Mouse (Mus musculus) embryonic facial prominence, embryonic 11.5 days (tissue): ENCODE results near the gene Olfm3. TPM values are rescaled to one million over a fixed set of nuclear protein-coding genes. Genes with fewer than 3 reads are reported as not detected.
A peak's percentile ranks its signal among the peaks of the same experiment; 100 is the strongest.

Source experiments
- ATAC-seq: fragments of 200-750 bp; cut with Nextera tagmentation; replicated peaks from 2 replicates; pipeline ENCODE4 v1.8.0; 2017; ENCODE audit warnings: low read depth; ENCODE audit not compliant: insufficient number of reproducible peaks, low FRiP score, low TSS enrichment
- DNase-seq: peaks from one replicate; pipeline ENCODE4 v3.0.0-alpha.2; 2015; ENCODE audit warnings: low spot score
- H3K27ac ChIP-seq: fragments of 300-500 bp; sonication (generic); replicated peaks from 2 replicates; pipeline ENCODE4 v1.5.1; 2014; ENCODE audit warnings: mild to moderate bottlenecking, low read depth, low read length, control low read depth
- H3K27me3 ChIP-seq: fragments of 300-500 bp; sonication (generic); 2 replicates; pipeline ENCODE4 v1.6.1; 2014; ENCODE audit warnings: mild to moderate bottlenecking, low read length, moderate library complexity, mixed read lengths; ENCODE audit not compliant: control insufficient read depth, insufficient read depth
- H3K36me3 ChIP-seq: fragments of 300-500 bp; sonication (generic); replicated peaks from 2 replicates; pipeline ENCODE4 v1.6.1; 2014; ENCODE audit warnings: low read depth, mild to moderate bottlenecking, low read length, moderate library complexity, mixed read lengths; ENCODE audit not compliant: control insufficient read depth, insufficient read depth
- H3K4me1 ChIP-seq: fragments of 300-500 bp; sonication (generic); 2 replicates; pipeline ENCODE4 v1.6.1; 2014; ENCODE audit warnings: low read length, mixed read lengths; ENCODE audit not compliant: control insufficient read depth, insufficient read depth
- H3K4me2 ChIP-seq: fragments of 300-500 bp; sonication (generic); 2 replicates; pipeline ENCODE4 v1.6.1; 2014; ENCODE audit warnings: low read depth, mild to moderate bottlenecking, control low read depth, low read length, moderate library complexity
- H3K4me3 ChIP-seq: fragments of 300-500 bp; sonication (generic); 2 replicates; pipeline ENCODE4 v1.5.1; 2014; ENCODE audit warnings: low read depth, low read length, control low read depth
- H3K9ac ChIP-seq: fragments of 300-500 bp; sonication (generic); replicated peaks from 2 replicates; pipeline ENCODE4 v1.6.1; 2014; ENCODE audit warnings: mild to moderate bottlenecking, control low read depth, low read length
- H3K9me3 ChIP-seq: fragments of 300-500 bp; sonication (generic); replicated peaks from 2 replicates; pipeline ENCODE4 v1.6.1; 2016; ENCODE audit warnings: mild to moderate bottlenecking, low read length, inconsistent platforms, mixed read lengths; ENCODE audit not compliant: control insufficient read depth
- WGBS: fragments of 180-500 bp; shearing (Covaris S2); extraction: QIAGEN DNeasy Blood & Tissue Kit; methylation state at CpG from one replicate; pipeline ENCODE4 v1.1.7; 2014; 5-methylcytosine and 5-hydroxymethylcytosine counted together
- polyA plus RNA-seq: library from polyadenylated mRNA; unstranded; fragments of >200 nt; fragmentation: Nextera tagmentation; extraction: Ambion mirVana; gene quantifications from 2 replicates; pipeline ENCODE4 v1.2.1, GENCODE M21; 2014

The Olfm3 gene
- polyA plus RNA-seq, 1 experiment from 2014 or later, result 0.50 TPM

DNA sequence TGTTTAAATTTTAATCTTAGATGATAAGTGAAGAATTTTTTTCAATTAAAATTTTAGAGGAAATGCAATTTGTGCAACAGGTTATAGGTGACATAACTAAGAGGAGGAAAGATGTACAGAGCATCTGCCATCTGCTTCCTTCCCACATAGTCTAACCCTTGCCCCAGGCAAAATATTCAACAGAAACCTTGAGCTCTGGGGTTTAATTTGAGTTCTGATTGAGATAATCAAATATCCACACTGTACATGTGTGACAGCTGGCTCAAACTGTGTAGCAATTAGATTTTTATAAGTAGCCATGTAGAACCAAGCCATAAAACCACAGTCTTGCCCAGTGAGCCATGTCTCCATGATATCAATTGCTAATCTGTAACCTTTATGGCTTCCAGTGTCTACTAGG, 179.1 kb downstream of the Olfm3 start:
- H3K36me3 ChIP-seq, result no peaks in the 10 kb centered on the region
- no peaks in the 10 kb centered on the region for H3K9me3 ChIP-seq
- H3K27me3 ChIP-seq, result no peaks in the 10 kb centered on the region
- H3K4me1 ChIP-seq, result no peaks in the 10 kb centered on the region
- no peak for DNase-seq
- no peak for ATAC-seq
- H3K9ac ChIP-seq, result no peak overlapping the region
- no peak overlapping the region for H3K27ac ChIP-seq
- H3K4me2 ChIP-seq, result no peak overlapping the region
- H3K4me3 ChIP-seq, result no peak overlapping the region

DNA sequence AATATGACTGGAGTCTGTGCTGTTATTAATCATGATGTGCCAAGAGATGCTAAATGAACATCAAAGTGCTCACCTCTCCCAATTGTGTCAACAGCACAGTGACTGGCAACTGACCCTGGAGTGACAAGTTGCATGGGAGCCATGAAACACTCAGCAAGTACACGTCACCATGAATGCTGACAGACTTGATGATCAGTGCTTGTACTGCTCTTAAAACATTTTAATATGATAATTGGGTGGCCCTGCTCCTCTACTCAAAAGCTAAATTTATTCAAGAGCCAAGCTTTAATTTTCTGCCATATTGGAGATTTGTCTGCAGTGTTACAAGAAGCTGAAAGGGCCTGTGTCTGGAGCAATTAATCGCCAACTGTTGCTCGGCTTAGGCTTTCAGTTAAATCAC, 184.4 kb downstream of the Olfm3 start:
- ATAC-seq (no peak), DNase-seq (no peak)
- H3K4me3 ChIP-seq, result no peak overlapping the region
- H3K4me1 ChIP-seq, result no peaks in the 10 kb centered on the region
- WGBS, result 72% methylated on average over 3 of the region's 3 CpGs
- H3K4me2 ChIP-seq, result no peak overlapping the region
- H3K9me3 ChIP-seq, result no peaks in the 10 kb centered on the region
- H3K9ac ChIP-seq, result no peak overlapping the region
- H3K27me3 ChIP-seq, result no peaks in the 10 kb centered on the region
- no peaks in the 10 kb centered on the region for H3K36me3 ChIP-seq
- no peak overlapping the region for H3K27ac ChIP-seq

DNA sequence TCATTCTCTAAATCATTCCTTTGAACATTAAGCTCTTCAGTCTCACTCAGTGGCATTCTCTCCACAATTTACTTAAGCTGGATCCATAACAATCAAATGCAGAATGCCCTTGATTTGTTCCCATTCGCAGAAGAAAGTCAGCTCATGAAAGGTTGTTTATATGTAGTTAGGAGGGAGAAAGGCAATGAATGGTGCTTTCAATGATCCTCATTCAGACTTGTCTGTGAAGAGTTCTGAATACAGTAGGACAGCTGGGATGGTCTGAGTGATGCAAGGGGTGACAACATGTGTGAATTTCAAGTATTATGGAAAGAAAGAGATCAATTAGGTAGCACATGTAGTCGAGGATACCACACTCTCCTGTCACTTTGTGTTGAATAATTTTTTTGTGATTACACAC, 186.8 kb downstream of the Olfm3 start:
- H3K36me3 ChIP-seq, result no peaks in the 10 kb centered on the region
- ATAC-seq, result no peak
- no peak overlapping the region for H3K4me3 ChIP-seq
- no peak for DNase-seq
- H3K4me1 ChIP-seq, result no peaks in the 10 kb centered on the region
- H3K27me3 ChIP-seq, result no peaks in the 10 kb centered on the region
- no peak overlapping the region for H3K9ac ChIP-seq
- no peak overlapping the region for H3K27ac ChIP-seq
- H3K4me2 ChIP-seq, result no peak overlapping the region
- WGBS, result 53% methylated on average over 2 of the region's 2 CpGs
- no peaks in the 10 kb centered on the region for H3K9me3 ChIP-seq

DNA sequence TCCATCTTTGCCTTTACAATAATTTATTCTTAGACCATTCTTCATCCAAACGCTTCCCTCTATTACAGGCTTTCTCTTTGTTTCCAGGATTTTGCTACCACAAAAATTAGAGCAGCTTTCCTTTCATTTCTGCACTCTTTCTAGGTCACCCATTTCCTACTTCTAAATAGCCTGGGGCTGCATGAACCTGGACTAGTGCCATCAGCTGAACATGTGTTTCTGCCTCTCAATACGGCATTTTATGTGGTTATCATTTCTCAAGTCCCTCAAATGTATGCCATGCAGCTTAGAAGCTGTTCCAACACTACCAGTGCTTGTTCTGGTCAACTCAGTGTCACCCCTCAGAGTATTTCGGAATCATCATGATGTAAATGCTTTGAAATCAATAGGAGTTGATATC, 191.6 kb downstream of the Olfm3 start:
- Histone ChIP-seq H3K4me1 (no peaks in the 10 kb centered on the region), H3K27ac (no peak overlapping the region), H3K27me3 (no peaks in the 10 kb centered on the region), H3K4me2 (no peak overlapping the region), H3K9me3 (no peaks in the 10 kb centered on the region), H3K36me3 (no peaks in the 10 kb centered on the region), H3K9ac (no peak overlapping the region), H3K4me3 (no peak overlapping the region)
- ATAC-seq (no peak), DNase-seq (no peak)
- 77% methylated on average over 3 of the region's 3 CpGs for WGBS

DNA sequence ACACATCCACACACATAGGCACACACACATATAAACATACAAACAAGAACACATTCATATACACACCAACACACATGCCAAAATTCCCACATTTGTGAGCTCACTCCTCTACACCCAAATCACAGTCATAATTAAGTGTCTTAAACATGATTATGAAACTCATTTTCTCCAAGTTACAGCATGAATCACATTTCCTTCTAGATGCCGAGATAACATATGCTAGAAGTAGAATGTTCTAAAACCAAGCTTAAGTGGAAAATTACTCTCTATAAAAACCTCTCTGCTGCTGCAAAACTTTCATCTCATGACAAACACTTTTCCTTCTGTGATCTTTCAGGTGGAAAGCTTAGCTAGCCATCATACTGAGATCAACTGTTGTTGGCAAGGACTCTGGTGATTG, 195.7 kb downstream of the Olfm3 start:
- ATAC-seq (no peak), DNase-seq (no peak)
- WGBS, result 82% methylated on average over 1 of the region's 1 CpGs
- Histone ChIP-seq H3K9me3 (no peaks in the 10 kb centered on the region), H3K27ac (no peak overlapping the region), H3K9ac (no peak overlapping the region), H3K4me2 (no peak overlapping the region), H3K27me3 (no peaks in the 10 kb centered on the region), H3K4me3 (no peak overlapping the region), H3K36me3 (no peaks in the 10 kb centered on the region), H3K4me1 (no peaks in the 10 kb centered on the region)

DNA sequence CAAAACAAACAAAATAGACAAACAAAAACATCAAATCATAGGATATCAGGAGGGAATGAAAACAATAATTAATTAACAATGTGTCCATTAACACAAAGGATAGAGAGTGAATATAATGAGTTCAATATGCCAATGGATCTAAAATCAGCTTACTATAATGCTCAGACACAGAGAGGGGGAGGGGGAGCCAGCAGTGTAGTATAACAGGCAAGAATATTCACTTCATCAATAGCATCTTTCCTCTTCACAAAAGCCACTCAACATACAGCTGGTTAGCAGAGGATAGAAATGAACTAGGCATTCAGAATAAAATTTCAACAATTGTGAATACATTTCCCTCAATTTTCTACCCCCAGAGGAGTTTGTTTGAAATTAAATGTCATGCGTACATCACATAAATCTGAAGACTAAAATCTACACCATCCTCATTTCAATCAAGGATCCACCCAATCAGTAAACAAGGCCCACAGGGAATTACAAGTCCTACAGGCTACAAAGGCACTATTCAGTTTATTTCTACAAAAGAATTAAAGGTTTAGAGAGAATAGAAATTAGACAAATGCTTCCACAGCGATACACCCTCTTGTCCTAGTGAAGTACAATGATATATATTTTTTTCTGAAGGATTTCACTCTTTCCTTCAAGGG, 200.4 kb downstream of the Olfm3 start:
- Histone ChIP-seq H3K4me3 (no peak overlapping the region), H3K27ac (no peak overlapping the region), H3K27me3 (no peaks in the 10 kb centered on the region), H3K4me1 (no peaks in the 10 kb centered on the region), H3K9me3 (no peaks in the 10 kb centered on the region), H3K36me3 (no peaks in the 10 kb centered on the region), H3K9ac (no peak overlapping the region), H3K4me2 (no peak overlapping the region)
- DNase-seq, result no peak
- 72% methylated on average over 2 of the region's 2 CpGs for WGBS
- no peak for ATAC-seq

DNA sequence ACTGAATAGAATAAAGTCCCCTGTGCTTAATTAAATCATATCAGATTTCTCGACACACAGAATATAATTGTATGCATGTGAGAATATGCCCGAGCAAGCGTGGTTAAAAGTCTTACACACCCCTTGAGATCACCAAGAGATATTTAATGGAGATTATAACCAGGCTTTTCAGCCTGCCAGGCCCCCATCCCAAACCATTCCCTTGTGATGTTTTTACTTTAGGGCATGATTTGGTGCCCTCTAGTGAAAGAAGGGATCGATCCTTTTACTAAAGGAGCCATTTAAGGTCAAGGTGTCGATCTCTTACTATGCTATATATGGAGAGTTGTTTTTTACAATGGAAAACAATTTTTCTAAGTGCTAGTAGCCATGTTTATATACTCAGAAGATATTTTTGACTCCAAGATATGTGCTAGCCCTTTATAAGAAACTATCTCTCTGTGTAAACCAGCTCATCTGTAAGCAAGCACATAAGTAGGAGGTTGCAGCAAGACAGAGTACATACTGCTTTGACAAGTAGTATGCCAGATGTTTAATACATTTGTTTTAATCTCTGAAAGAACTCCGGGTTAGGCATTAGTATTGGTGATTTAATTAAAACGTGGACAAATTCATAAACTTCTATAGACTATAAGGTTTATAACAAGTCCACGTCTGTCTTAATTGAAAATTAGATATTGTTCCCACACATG, 201.1 kb downstream of the Olfm3 start:
- no peak overlapping the region for H3K27ac ChIP-seq
- 0 out of 2 replicates have a peak, but pooled peaks have one; percentile 52 for ATAC-seq
- no peaks in the 10 kb centered on the region for H3K27me3 ChIP-seq
- no peaks in the 10 kb centered on the region for H3K9me3 ChIP-seq
- no peaks in the 10 kb centered on the region for H3K36me3 ChIP-seq
- no peak overlapping the region for H3K4me2 ChIP-seq
- H3K4me3 ChIP-seq, result no peak overlapping the region
- H3K4me1 ChIP-seq, result no peaks in the 10 kb centered on the region
- 42% methylated on average over 8 of the region's 8 CpGs for WGBS
- H3K9ac ChIP-seq, result no peak overlapping the region
- peak; percentile 49 for DNase-seq

DNA sequence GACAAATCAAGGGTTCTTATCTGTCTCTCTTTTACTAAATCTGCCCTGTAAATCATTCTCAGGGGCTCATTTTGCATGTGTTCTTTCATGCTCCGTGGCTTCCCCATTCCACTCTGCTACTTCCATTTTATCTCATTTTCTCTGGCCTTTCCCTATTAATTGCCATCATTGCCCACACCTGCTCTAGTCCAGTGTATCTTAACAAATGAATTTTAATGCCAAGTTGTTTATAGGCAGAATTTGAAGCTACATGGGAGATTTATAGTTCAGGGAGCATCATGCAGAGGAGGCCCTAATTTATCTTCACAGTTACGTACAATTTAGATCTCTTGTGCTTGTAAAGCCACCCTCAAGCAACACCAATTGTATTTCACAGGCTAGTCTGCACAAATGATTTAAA, 241.8 kb downstream of the Olfm3 start:
- no peak overlapping the region for H3K4me2 ChIP-seq
- H3K9ac ChIP-seq, result no peak overlapping the region
- 62% methylated on average over 2 of the region's 2 CpGs for WGBS
- H3K9me3 ChIP-seq, result no peaks in the 10 kb centered on the region
- no peaks in the 10 kb centered on the region for H3K27me3 ChIP-seq
- no peaks in the 10 kb centered on the region for H3K36me3 ChIP-seq
- H3K27ac ChIP-seq, result no peak overlapping the region
- ATAC-seq (no peak; the same call in 1 of the 2 replicates), DNase-seq (no peak)
- H3K4me3 ChIP-seq, result no peak overlapping the region
- no peaks in the 10 kb centered on the region for H3K4me1 ChIP-seq
